Mouse (Mus musculus) adrenal gland, adult 18-20 months (tissue): ENCODE data around the gene Nanos3. TPM values are rescaled to one million over a fixed set of nuclear protein-coding genes. Genes with fewer than 3 reads are reported as not detected.
A peak's percentile ranks its signal among the peaks of the same experiment; 100 is the strongest.

Experiments
- DNase-seq, 2 experiments: peaks; one replicate each; pipeline ENCODE4 v3.0.0; 2021 to 2022; ENCODE audit warnings: low spot score in 2 of 2
- total RNA-seq, 2 experiments: library from RNA; stranded (reverse); gene quantifications; 1 replicate in 1 of 2; 2 replicates in 1 of 2; pipeline ENCODE4 v1.2.3; 2021

Nanos3 gene
- total RNA-seq, 2 experiments from 2014 or later: 0.61 TPM; not detected in 1

DNA sequence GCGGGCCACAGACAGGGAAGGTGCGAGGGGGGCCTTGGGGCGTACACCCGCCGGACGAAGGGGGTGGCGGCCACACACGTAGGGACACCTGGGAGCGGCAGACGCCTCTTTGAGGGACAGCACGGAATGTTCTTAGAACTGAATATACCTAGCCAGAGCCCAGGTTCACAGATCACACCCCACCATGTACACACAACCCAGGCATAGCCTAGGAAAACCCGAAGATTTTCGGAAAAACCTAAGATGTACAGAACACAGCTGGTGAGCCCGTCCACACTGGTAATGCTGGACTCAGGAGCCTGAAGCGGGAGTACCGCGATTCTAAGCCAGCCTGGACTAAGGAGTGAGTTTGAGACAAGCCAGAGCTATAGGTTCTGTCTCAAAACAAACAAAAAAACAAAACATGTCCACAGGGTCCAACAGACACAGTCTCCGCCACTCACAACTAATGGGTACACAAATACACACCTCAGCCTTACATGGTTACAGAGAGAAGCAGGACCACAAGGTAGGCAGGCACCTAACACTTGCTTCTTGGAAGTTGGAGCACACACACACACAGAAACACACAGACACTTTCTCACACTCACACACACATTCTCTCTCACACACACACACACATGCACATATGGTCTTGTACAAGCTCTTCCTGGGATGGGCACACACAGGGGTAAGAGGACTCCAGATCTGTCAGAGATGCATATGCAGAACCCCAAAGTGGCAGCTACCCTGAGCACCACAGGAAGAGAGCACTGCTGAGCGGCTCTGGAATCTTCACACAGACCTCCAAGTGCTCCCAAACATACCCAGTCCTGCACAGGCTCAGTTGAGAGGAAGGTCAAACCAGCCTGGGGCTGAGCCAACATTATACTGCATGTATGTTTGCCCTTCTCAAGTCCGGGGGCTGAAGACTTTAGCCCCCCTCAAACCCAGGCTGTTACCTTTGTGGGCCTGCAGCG lies 653 bp downstream of the Nanos3 start:
- DNase-seq: peak in 1 of 2 experiments; percentile 32

DNA sequence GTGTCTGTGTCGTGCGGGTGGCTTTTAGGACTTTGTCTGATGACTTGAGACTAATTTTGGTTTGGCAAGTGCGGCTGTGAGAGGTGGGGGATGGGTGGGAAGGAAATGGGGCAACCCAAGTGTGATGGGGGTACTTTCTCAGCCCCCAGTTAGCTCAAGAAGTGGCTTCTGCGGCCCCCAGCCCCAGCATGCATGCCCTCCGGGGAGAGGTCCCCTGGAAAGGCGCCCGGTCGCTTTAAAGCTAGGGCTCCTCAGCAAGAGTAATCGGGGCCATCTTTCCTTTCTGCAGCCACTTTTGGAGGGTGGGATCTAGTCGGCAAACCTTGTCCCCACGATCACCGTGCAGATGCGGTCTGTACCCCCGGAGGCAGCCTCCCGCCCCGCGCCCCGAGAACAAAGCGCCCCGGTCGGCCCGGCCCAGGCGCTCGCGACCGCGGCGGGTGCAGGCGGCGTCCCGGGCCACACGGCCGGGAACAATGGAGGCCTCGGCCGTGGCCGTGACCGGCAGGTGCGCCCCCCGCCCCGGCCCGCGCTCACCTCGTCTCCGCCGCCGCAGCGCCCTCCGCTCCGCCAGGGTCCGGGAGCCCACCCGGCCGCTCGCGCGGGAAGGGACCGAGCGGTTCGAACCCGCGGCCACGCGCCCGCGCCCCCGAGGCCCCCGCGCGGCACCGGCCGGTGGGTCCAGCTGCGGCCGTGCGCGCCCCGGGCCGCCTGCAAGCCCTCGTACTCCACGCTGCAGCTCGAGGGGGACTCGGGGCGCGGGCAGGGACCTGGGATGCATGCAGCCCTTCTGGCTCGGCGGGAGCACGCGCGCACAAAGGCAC lies 1.5 kb downstream of the Nanos3 start:
- DNase-seq: no peak

DNA sequence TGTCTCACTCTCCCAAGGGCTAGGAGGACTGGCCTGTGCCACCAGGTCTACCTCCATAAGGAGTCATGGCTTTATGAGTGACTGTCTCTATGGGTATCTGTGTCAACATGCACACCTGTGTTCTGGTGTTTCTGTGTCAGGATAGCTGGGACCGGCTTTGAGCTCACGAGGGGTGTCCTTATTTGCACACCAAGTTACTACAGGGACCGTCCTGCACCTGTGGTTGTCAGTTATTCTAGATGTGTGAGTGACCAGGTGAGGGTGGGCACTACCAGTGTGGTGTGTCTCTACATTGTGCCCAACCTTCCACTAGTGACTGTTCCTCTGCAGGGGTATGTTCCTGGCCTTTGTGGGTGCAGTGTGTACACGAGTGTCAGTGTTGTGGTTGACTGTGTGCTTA lies 2.2 kb downstream of the Nanos3 start:
- DNase-seq: no peak

DNA sequence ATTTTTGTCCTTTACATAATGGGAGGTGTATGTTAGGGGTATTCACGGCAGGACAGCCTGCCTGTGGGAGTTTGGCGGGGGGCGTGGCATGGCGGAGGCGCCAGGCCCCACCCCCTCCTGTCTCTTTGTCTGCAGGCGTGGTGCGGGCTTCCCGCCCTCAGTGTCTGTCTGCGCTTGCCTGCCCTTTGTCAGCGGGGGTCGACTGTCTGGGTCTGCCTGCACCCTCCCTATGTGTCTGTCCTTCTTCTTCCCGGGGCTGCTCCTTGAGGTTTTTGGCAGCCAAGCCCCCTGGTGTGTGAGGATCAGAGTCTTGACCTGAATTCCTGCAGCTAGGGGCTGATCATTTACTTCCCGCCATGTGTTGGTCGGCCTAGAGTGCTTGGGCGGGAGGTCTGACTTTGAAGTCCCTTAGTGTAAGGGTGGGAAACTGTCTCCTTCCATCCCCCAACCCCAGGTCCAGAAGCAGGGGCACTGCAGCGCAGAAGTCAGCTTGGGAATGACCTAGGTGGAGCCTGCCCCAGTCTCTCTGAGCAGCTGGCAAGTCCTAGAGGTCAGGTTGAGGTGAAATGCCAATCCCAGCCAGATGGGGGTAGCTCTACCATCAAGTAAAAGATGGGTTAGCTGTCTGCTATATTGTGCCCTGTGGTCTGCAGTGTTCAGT lies 4.4 kb downstream of the Nanos3 start:
- no peak for DNase-seq

DNA sequence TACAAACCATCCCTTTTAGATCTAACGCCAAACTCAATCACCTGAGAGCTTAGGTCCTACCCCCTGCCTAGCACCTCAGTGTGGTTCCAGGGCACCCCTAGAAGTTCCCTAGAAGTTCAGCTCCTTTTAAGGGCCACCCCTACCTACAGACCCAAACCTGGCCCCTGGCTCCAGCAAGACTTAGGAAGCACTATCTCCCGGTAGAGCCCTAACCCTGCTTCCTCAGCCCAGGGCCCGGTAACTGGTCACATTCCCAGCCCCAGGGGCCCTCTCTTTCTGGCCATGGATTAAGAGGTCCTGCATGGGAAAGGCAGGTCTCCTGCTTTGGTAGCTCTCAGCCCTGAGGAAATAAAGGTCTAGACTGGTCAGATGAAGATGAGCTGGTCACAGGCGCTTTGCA lies 5.1 kb downstream of the Nanos3 start:
- DNase-seq: no peak

DNA sequence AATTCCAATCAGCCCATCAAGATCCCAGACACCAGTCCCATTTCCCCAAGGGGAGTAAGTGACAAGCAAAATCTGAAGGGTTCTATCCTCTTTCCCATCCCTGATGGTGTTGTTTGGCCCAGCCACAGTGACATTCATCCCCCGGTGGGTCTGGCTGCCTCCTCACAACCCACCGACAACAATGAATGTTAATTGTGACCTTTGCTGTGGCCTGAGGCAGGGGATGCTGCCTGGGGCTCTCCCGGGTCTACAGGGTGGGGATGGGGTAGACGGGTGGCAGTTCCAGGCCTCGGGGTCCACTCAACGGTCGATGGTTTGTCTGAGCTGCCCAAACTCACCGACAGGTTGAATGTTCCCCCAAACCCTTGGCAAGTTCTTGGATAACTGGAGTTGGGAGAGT lies 6.4 kb downstream of the Nanos3 start:
- DNase-seq: no peak

DNA sequence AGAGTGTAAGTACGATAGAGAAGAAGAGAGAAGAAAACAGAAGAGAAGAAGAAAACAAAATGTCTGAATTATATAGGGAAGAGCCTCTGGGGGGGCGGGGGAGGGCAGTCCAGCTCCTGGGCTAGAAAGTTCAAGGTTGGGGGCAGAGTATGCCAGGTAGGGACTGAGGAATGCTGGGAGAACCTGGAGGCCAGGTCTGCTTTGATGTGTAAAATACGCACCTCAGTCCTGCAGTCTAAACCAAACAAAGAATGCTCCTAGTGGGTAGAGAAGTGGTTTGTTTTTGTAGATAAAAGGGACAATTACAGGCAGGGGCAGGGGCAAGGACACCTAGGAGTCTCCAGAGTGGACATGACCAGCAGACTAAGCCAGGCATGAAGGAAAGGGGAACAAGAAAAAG lies 7.6 kb downstream of the Nanos3 start:
- no peak for DNase-seq

DNA sequence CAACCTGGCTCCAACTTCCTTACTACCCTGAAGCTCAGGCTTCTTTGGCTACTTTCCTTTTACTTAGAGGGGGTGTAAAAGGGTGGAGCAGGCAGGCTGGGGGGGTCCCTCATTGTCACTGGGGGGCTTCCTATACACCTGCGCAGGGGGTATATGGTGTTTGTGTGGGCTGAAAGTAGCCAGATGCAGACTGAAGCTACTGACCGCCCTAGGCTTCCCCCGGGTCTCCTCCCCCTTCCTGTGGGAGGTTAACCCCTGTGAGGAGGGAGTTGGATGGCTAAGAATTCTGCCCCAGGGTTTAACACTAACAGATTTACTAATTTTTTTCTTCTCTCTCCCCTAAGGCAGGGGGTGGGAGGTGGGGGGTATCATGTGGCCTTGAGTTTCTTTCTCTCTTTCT lies 8.5 kb downstream of the Nanos3 start:
- no peak for DNase-seq

DNA sequence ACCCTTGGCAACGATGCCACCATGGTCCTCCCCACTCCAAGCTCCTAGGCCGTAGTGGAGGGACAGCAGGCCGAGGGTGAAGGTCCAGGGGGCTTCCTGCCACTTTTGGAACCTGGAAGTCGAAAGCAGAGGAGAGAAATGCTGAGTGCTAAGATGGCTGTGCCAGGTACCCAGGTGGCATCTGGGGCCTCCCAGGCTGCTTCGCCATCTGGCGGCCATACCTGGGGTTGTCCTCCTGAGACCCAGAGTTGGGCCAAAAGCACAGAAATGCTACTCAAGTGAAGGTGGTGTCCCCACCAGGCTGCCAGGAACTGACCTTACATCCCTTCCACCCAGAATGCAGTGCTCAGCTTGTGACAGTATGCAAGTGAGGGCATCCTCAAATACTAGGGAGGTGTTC lies 11.2 kb downstream of the Nanos3 start:
- no peak for DNase-seq

DNA sequence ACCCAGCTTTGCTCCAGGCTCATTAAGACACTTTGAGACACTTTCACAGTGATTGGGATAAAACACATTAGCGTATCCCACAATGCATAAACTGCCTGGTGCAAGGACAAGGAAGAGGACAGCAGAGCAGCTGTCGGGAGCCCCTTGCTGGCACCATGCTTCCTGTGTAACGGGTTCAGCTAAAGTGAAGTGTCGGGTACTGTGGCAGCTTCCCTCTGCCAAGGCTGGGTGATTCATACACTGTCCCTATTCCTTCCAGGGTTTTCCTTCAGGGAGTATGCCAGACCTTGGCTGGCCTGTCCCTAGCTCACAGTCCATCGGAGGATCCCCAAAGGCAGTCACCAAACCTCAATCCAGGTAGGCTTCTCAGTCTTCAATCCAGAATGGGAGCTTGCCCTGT lies 14.9 kb downstream of the Nanos3 start:
- no peak for DNase-seq

DNA sequence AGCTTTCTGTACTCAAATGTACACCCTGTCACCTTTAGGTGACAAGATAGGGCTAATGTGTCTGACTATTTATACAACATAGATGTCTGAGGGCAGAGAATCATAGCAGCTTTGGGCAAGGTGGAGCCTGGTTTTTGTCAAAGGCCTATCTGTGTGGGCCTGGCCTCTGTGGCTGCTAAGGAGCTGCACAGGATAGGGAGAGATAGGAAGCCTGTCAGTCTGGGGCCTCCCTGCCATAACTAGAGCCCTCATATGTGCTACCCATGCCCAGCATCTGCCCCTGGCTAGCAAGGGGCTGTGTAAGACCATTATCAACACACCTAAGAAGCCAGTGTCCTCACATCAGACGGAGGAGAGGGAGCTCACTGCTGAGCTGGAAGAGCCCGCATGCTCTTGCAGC lies 17.3 kb downstream of the Nanos3 start:
- DNase-seq: no peak

DNA sequence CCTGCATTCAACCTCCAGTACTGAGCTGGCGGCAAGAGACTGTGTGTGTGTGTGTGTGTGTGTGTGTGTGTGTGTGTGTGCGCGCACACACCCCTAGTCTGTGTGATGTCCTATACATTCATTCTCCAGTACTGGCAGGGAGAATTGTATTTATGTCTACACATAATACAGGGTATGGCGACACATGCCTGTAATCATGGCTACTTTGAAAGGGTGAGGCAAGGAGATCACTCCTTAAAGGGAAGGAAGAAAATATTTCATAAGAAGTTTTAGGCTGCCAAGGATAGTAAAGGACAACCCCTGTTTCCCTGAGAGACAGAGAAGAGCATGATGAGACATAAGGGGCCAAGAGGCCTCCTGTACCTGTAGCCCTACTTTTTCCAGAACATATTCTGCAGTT lies 27.4 kb downstream of the Nanos3 start:
- no peak for DNase-seq

DNA sequence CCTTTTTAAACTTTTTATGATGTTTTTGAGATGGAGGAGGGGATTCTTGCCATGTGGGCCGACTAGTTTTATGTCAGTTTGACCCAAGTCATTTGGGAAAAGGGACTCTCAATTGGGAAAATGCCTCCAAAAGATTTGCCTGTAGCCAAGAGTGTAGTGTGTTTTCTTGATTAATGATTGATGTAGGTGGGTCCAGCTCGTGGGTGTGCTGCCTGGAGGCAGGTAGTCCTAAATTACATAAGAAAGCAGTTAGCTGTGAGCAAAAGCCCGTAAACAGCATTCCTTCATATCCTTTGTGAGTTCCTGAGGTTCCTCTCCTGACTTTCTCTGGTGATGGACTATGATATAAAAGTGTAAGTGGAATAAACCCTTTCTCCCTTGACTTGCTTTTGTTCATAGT lies 35.8 kb downstream of the Nanos3 start:
- no peak for DNase-seq

DNA sequence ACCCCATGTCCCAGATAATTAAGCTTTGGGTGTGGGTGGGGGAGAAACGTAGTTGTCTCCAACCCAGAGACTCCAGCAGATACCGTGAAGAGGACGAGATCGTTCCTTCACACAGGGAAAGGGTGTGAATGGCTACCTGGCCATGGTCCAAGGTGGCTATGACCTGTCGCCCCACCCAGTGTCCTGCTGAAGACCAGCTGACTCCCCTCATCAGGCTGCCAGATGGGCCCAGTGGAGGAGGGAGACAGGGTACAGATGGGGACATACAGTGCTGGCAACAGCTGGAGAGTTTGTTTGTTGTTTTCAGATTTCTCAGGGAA lies 36.5 kb downstream of the Nanos3 start:
- no peak for DNase-seq

DNA sequence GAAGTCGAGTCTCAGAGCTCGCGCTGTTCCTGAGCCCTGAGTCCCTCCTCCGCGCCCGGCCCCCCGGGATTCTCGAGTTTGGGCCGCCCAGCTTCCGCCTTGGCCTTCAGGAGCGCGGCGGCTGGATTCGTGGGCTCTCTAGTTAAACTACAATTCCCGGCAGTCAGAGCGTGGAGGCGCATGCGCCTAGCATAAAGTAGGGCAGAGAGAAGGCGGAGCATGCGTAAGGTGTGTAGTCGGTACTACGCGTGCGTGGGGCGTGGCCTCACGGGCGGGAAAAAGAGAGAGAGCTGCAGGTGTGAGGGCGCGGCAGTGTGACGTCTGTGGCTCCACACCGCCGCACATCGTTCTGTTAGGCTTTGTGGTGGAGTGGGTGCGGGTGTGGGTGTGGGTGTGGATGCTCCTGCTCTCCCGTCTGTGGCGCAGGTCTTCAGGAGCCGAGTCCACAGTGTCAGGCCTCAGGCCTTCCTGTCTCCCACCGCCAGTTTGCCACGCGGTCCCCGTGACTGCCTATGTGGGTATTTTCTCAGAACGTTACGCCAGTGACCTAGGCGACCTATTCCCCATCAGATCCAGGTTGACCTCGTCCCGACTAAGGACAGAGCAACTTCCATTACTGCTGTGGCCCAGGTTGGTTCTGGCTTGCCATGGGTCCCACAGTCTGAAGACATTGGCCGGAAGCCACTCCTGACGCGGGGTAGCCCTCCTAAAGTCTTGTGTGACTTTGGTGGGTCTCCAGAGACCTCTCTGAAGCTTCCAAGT lies 37.1 kb downstream of the Nanos3 start, which contains the start of the genes Cc2d1a and 4930432K21Rik:
Cc2d1a (minus strand) TSS at position 168 of the 762 bp plus-strand sequence.
4930432K21Rik (plus strand) TSS at position 257 of the 762 bp plus-strand sequence.
- peak; percentile 87 to 88 for DNase-seq

DNA sequence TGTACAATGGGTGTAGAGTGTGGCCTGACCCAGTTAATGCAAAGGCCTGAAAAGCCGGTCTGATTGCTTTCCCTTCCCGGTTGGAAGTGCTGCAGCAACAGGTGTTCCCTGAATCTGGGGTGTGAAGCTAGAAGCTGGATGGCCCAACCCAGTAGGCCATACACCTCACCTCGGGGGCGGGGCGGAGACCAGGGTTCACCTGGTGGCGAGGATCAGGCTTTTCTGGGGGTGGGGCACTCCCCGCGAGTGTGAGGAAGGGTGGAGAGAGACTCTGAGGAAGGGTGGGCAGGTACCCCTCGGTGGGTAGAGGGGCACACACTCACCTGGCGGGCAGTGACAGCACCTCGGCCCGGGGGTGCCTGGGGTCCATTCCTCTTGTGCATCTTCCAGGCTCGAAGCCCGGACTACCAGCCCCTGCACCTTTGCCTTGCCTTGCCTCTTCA lies 37.7 kb downstream of the Nanos3 start:
- DNase-seq: peak; percentile 28 to 35

DNA sequence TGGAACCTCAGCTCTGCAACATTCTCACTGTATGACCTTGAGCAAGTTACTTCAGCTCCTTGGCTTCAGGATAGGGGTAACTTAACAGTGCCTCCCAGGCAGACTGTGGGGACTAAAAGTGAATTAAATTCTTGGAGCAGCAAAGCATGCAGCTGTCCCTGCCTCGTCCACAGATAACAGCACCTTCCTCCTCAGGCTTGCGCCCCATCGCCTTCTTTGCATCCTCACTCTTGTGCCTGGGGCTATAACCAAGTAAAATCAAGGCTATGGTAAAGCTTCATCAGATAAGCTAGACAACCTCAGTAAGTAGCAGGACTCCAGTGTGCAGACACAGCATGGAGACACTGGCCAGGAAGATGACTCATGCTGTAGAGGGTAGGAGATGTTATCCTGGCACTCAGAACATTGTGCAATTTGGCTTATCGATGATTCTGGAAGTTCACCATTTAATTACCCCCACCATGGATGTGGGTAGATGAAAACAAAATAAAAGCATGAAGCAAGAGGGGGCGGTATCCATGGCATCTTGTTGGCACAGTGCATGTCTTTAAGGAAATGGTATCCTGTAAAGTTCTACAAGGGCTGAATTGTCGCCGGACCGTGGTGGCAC lies 40.3 kb downstream of the Nanos3 start:
- no peak for DNase-seq

DNA sequence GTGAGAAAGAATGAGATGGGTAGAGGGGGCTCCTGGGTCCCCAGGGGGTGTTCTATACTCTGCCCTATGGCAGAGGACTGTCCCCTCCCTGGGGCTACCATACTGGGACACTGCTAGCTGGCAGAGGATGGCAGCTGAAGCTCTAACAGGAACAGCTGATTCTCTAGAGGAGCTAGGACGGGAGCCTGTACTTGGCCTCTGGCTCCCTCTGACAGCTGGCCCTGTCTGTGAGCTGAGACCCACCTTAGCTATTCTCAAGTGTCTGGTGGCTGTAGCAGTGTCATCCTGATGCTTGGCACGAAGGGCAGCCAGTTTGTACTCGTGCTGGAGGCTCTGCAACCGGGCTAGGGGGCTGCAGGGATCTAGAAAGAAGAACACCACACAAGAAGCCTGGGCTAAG lies 44.2 kb downstream of the Nanos3 start:
- no peak for DNase-seq

DNA sequence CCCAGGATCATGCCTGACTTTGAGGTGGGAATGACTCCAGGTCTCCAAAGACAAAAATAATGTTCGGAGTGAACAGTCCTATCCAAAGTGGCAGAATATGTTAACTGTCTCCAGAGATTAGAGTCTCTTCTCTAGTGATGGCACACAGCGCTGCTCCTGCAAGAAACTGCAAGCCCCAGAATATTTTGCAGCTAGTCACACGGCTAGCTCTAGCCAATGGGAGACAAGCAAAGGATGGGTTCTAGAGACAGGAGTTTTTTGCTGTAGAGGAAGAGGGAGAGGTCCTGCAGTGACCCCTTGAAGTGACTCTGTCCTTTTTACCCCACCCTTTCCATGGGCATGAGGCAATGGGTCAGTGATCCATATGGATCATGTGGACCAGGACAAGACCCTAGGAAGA lies 47.2 kb downstream of the Nanos3 start:
- DNase-seq: no peak

DNA sequence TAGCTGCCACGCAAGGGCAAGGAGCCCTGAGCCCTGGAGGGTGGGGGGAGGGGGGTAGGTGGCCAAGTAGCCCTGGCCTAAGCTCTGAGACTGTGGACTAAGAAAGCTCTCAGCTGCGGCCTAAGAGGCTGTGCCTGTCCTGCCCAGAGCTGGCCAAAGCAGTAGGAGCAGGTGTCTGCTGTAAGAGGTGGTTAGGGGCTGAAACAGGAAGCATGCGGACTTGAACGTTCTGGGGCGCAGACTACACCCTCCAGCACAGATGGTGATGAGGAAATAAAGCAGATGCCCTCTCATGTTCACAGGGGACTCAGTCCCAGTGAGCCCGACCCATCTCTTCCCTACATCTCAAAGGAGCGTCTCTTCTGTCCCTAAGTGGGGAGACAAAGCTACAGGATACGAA lies 52.8 kb downstream of the Nanos3 start:
- no peak for DNase-seq
